Mouse (Mus musculus): ENCODE results near the gene Gpr142. TPM values are rescaled to one million over a fixed set of nuclear protein-coding genes. Genes with fewer than 3 reads are reported as not detected.

Gene Gpr142
- total RNA-seq, 1 experiment, result 0.27 TPM

DNA sequence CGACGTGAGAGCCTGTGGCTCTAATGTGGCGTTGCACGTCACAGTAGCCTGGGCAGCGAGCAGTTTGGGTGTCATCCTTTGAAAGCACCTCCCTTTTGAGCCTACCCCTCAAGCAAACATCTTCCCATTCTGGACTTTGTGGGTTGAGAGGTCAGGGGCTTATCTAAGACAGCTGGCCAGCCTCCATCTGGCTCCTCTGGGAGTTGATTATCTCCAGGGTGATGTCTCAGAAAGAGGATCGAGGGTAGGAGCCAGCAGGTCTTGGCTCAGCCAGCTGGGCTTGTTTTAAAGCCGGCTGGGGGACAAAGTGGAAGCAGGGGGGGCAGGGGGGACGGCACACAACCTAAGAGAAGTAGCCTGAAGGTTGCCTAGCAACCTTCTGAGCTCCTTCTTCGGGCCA, 18.6 kb upstream of the Gpr142 start:
- in situ Hi-C loops (cut with MboI; ENCODE audit: low sequenced_read_pairs in 2 of 2, unreplicated experiment in 2 of 2), result no loop called here
- no peak overlapping the region for H3K27ac ChIP-seq (ENCODE audit: insufficient read depth, low read depth, low read length, poor library complexity, severe bottlenecking)
- no peaks in the 10 kb centered on the region for H3K9me3 ChIP-seq (ENCODE audit: control insufficient read depth, insufficient read depth, low read depth, low read length)
- DNase-seq (ENCODE audit: low read depth, low spot score), result no peak
- H3K4me3 ChIP-seq (ENCODE audit: insufficient read depth in 1 of 2, low read depth in 1 of 2, low read length in 2 of 2, poor library complexity in 1 of 2, severe bottlenecking in 1 of 2), result no peak overlapping the region
- no peaks in the 10 kb centered on the region for H3K4me1 ChIP-seq (ENCODE audit: control insufficient read depth in 2 of 2, insufficient read depth in 2 of 2, low read length in 2 of 2, poor library complexity in 1 of 2)
- no peaks in the 10 kb centered on the region for H3K36me3 ChIP-seq (ENCODE audit: control insufficient read depth, insufficient read depth, low read length, poor library complexity, severe bottlenecking)
- TF ChIP-seq MAFK (IDR thresholded peaks at IDR 0.05; ENCODE audit: insufficient read depth, low read depth, low read length), result no peak
- no peak for TF ChIP-seq CHD2 (IDR thresholded peaks at IDR 0.05; ENCODE audit: low read depth, low read length)
- no peak for TF ChIP-seq ZNF384 (IDR thresholded peaks at IDR 0.05; ENCODE audit: low read depth, low read length)
- no peak for TF ChIP-seq ZC3H11A (IDR thresholded peaks at IDR 0.05; ENCODE audit: borderline replicate concordance, low read depth, low read length)
- no peak for TF ChIP-seq HCFC1 (IDR thresholded peaks at IDR 0.05; ENCODE audit: borderline replicate concordance, insufficient read depth, low read length)
- H3K9ac ChIP-seq (ENCODE audit: insufficient read depth, low read depth, low read length, poor library complexity, severe bottlenecking), result no peak overlapping the region

DNA sequence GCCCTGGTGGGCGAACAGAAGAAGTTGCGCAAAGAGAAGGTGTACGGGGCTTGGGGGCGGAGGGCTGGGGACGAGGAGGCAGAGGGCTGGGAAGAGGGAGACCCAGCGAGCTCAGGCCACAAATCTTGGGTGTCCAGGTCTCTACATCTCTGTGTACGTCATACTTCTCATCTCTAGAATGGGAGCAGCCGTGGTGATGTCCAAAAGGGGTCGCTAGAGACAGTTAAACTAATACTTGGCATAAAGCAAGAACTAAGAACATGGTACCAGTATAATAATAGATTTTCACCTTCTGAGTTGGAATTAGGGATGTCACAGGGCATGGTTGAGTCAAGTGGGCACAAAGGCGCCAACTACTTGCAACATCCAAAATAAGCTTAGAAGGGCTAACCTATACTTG, 12.8 kb upstream of the Gpr142 start:
- DNase-seq (ENCODE audit: low read depth, low spot score), result no peak
- 0 out of 2 replicates have a peak overlapping the region, but pooled peaks have one; percentile 1 for H3K9ac ChIP-seq (ENCODE audit: insufficient read depth, low read depth, low read length, poor library complexity, severe bottlenecking)
- H3K9me3 ChIP-seq (ENCODE audit: control insufficient read depth, insufficient read depth, low read depth, low read length), result no peaks in the 10 kb centered on the region
- H3K4me3 ChIP-seq (ENCODE audit: insufficient read depth in 1 of 2, low read depth in 1 of 2, low read length in 2 of 2, poor library complexity in 1 of 2, severe bottlenecking in 1 of 2), result peak overlapping the region; percentile 38 to 58; a peak in 3 of 4 replicates
- H3K27ac ChIP-seq (ENCODE audit: insufficient read depth, low read depth, low read length, poor library complexity, severe bottlenecking), result no peak overlapping the region
- TF ChIP-seq HCFC1 (IDR thresholded peaks at IDR 0.05; ENCODE audit: borderline replicate concordance, insufficient read depth, low read length), result no peak
- no peak for TF ChIP-seq ZNF384 (IDR thresholded peaks at IDR 0.05; ENCODE audit: low read depth, low read length)
- TF ChIP-seq ZC3H11A (IDR thresholded peaks at IDR 0.05; ENCODE audit: borderline replicate concordance, low read depth, low read length), result no peak
- TF ChIP-seq MAFK (IDR thresholded peaks at IDR 0.05; ENCODE audit: insufficient read depth, low read depth, low read length), result no peak
- no peak for TF ChIP-seq CHD2 (IDR thresholded peaks at IDR 0.05; ENCODE audit: low read depth, low read length)
- peaks cover 9% of the 10 kb centered on the region in 2 experiments; a peak in 2 of 4 replicates for H3K4me1 ChIP-seq (ENCODE audit: control insufficient read depth in 2 of 2, insufficient read depth in 2 of 2, low read length in 2 of 2, poor library complexity in 1 of 2)
- in situ Hi-C loops (cut with MboI; ENCODE audit: low sequenced_read_pairs in 2 of 2, unreplicated experiment in 2 of 2), result no loop called here
- H3K36me3 ChIP-seq (ENCODE audit: control insufficient read depth, insufficient read depth, low read length, poor library complexity, severe bottlenecking), result no peaks in the 10 kb centered on the region

DNA sequence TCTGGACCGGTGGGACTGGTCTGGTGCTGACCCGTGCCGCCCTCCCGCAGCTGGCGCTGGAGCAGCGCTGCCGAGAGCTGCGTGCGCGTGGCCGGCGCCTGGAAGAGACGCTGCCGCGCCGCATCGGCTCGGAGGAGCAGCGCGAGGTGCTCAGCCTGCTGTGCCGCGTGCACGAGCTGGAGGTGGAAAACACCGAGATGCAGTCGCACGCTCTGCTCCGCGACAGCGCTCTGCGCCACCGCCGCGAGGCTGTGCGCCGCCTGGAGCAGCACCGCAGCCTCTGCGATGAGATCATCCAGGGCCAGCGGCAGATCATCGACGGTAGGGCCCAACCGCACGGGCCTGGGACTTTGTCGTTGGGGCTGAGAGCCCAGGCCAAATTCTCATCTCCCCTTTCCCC, 12.4 kb upstream of the Gpr142 start:
- in situ Hi-C loops (cut with MboI; ENCODE audit: low sequenced_read_pairs in 2 of 2, unreplicated experiment in 2 of 2), result no loop called here
- no peak for DNase-seq (ENCODE audit: low read depth, low spot score)
- H3K9ac ChIP-seq (ENCODE audit: insufficient read depth, low read depth, low read length, poor library complexity, severe bottlenecking), result 0 out of 2 replicates have a peak overlapping the region, but pooled peaks have one; percentile 1
- H3K27ac ChIP-seq (ENCODE audit: insufficient read depth, low read depth, low read length, poor library complexity, severe bottlenecking), result no peak overlapping the region
- H3K9me3 ChIP-seq (ENCODE audit: control insufficient read depth, insufficient read depth, low read depth, low read length), result no peaks in the 10 kb centered on the region
- peaks cover 9 to 10% of the 10 kb centered on the region in 2 experiments; a peak in 2 of 4 replicates for H3K4me1 ChIP-seq (ENCODE audit: control insufficient read depth in 2 of 2, insufficient read depth in 2 of 2, low read length in 2 of 2, poor library complexity in 1 of 2)
- no peak for TF ChIP-seq CHD2 (IDR thresholded peaks at IDR 0.05; ENCODE audit: low read depth, low read length)
- TF ChIP-seq MAFK (IDR thresholded peaks at IDR 0.05; ENCODE audit: insufficient read depth, low read depth, low read length), result no peak
- TF ChIP-seq ZC3H11A (IDR thresholded peaks at IDR 0.05; ENCODE audit: borderline replicate concordance, low read depth, low read length), result no peak
- TF ChIP-seq HCFC1 (IDR thresholded peaks at IDR 0.05; ENCODE audit: borderline replicate concordance, insufficient read depth, low read length), result no peak
- no peak for TF ChIP-seq ZNF384 (IDR thresholded peaks at IDR 0.05; ENCODE audit: low read depth, low read length)
- no peaks in the 10 kb centered on the region for H3K36me3 ChIP-seq (ENCODE audit: control insufficient read depth, insufficient read depth, low read length, poor library complexity, severe bottlenecking)
- peak overlapping the region; percentile 38 to 58; a peak in 3 of 4 replicates for H3K4me3 ChIP-seq (ENCODE audit: insufficient read depth in 1 of 2, low read depth in 1 of 2, low read length in 2 of 2, poor library complexity in 1 of 2, severe bottlenecking in 1 of 2)

DNA sequence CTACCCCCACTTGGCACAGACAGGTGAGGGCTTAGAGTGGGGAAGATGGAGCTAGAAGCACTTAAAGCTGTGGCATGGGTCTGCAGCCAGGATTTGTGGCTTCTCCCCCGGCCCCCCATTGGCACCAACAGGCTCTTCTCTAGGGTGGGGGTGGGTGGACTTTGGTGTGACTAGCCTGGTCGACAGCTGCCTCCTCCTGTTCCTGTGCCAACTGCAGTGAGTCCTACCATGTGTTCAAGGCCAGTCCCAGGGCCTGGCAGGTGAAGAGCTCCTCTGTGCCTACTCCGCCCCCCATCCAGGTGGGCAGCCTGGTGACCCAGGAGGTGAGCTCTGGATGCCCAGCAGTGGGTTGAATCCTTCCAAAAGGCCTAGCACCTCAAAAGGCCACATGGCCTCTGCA, 11.1 kb upstream of the Gpr142 start:
- Histone ChIP-seq H3K27ac (ENCODE audit: insufficient read depth, low read depth, low read length, poor library complexity, severe bottlenecking) (no peak overlapping the region), H3K36me3 (ENCODE audit: control insufficient read depth, insufficient read depth, low read length, poor library complexity, severe bottlenecking) (no peaks in the 10 kb centered on the region), H3K4me1 (ENCODE audit: control insufficient read depth in 2 of 2, insufficient read depth in 2 of 2, low read length in 2 of 2, poor library complexity in 1 of 2) (peaks cover 9 to 15% of the 10 kb centered on the region in 2 experiments; a peak in 2 of 4 replicates), H3K9me3 (ENCODE audit: control insufficient read depth, insufficient read depth, low read depth, low read length) (no peaks in the 10 kb centered on the region), H3K4me3 (ENCODE audit: insufficient read depth in 1 of 2, low read depth in 1 of 2, low read length in 2 of 2, poor library complexity in 1 of 2, severe bottlenecking in 1 of 2) (no peak overlapping the region), H3K9ac (ENCODE audit: insufficient read depth, low read depth, low read length, poor library complexity, severe bottlenecking) (no peak overlapping the region)
- in situ Hi-C loops (cut with MboI; ENCODE audit: low sequenced_read_pairs in 2 of 2, unreplicated experiment in 2 of 2), result no loop called here
- no peak for DNase-seq (ENCODE audit: low read depth, low spot score)
- TF ChIP-seq ZNF384 (IDR thresholded peaks at IDR 0.05; ENCODE audit: low read depth, low read length) (no peak), HCFC1 (IDR thresholded peaks at IDR 0.05; ENCODE audit: borderline replicate concordance, insufficient read depth, low read length) (no peak), ZC3H11A (IDR thresholded peaks at IDR 0.05; ENCODE audit: borderline replicate concordance, low read depth, low read length) (no peak), CHD2 (IDR thresholded peaks at IDR 0.05; ENCODE audit: low read depth, low read length) (no peak), MAFK (IDR thresholded peaks at IDR 0.05; ENCODE audit: insufficient read depth, low read depth, low read length) (no peak)

Data from ES-E14 (cell line).